ENCODE assay signal across 10 mouse cellular contexts in the genomic region with DNA sequence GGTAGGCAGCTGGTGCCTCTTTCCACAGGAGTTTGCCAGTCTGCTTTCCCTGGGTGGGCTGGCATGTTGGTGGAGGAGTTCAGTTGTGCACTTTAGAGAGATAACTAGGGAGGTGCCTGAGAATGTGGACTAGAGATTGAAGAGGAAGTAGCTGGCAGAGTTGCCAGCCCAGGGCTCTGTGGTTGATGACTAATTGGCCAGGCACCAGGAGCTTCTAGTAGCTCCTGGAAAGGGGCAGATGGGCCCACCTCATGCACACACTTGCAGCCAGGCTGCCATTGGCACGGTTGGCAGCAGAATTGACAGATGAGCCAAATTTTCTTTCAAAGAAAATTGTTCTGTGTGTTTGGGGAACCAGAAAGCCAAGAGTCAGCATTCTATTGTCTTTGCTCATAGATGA.
DNase-seq lines count a peak whose midpoint lies in the region; ATAC-seq and TF ChIP-seq lines count a peak whose summit lies in the region.
"Had no signal": no experiment of that assay in that cellular context is flagged by ENCODE, and none has a peak within 500 bp of the region (broad histone marks: within the 10 kb centered on the region; RNA-seq: fewer than 3 reads in every experiment).

No protein-coding gene starts in this region.

- H3K4me2 ChIP-seq in hindbrain, embryonic 16.5 days (ENCODE audit: low read length) = no peak overlapping the region
- H3K4me2 ChIP-seq in hindbrain, embryonic 12.5 days (replicated peaks) = no peak overlapping the region
- H3K4me2 ChIP-seq in liver, postnatal 0 days (ENCODE audit: low read depth, low read length) = no peak overlapping the region
- H3K4me2 ChIP-seq: heart, embryonic 15.5 days had no signal

- peak; percentile 83; the same call in 1 of the 2 replicates for ATAC-seq in hindbrain, embryonic 16.5 days
- no peak for ATAC-seq in hindbrain, embryonic 12.5 days (ENCODE audit: low FRiP score)
- ATAC-seq in liver, postnatal 0 days = peak; percentile 55

- no peaks in the 10 kb centered on the region for H3K36me3 ChIP-seq in hindbrain, embryonic 16.5 days (ENCODE audit: control insufficient read depth, insufficient read depth, low read length)
- no peaks in the 10 kb centered on the region for H3K36me3 ChIP-seq in hindbrain, embryonic 12.5 days
- H3K36me3 ChIP-seq in MEL (ENCODE audit: control insufficient read depth in 1 of 2, insufficient read depth in 2 of 2, low read length in 2 of 2) = peaks cover 0 to 26% of the 10 kb centered on the region in 2 experiments; a peak in 2 of 4 replicates
- H3K36me3 ChIP-seq in liver, postnatal 0 days (replicated peaks; ENCODE audit: insufficient read depth, low read length) = no peaks in the 10 kb centered on the region
- H3K36me3 ChIP-seq: heart, embryonic 15.5 days had no signal

- TF ChIP-seq POLR2A in MEL (IDR thresholded peaks at IDR 0.05; ENCODE audit: control insufficient read depth in 1 of 2, insufficient read depth in 1 of 2, low read depth in 1 of 2, low read length in 2 of 2, poor library complexity in 1 of 2) = no peak

- peak; percentile 88 to 95 for TF ChIP-seq EP300 in MEL (IDR thresholded peaks at IDR 0.05; ENCODE audit: low read depth in 1 of 2, low read length in 2 of 2)
- TF ChIP-seq EP300 in liver, postnatal 0 days (IDR thresholded peaks at IDR 0.05; ENCODE audit: low read depth) = no peak

- DNase-seq in MEL (ENCODE audit: low read depth, low spot score) = peak; percentile 87
- DNase-seq in cerebellum, adult 9-10 months = peak; percentile 60
- peak; percentile 20 for DNase-seq in liver, postnatal 0 days
- no peak for DNase-seq in gastrocnemius, postnatal 25 days
- DNase-seq in gastrocnemius, adult 18-20 months (ENCODE audit: low spot score) = no peak
- DNase-seq in kidney, postnatal 10 days = no peak

- no peaks in the 10 kb centered on the region; the same call in 1 of the 2 replicates for H3K27me3 ChIP-seq in hindbrain, embryonic 16.5 days (replicated peaks; ENCODE audit: control insufficient read depth, insufficient read depth, low read length)
- peaks cover 15% of the 10 kb centered on the region for H3K27me3 ChIP-seq in hindbrain, embryonic 12.5 days
- no peaks in the 10 kb centered on the region for H3K27me3 ChIP-seq in MEL (ENCODE audit: control insufficient read depth in 1 of 2, insufficient read depth in 2 of 2, low read length in 2 of 2)
- no peaks in the 10 kb centered on the region for H3K27me3 ChIP-seq in liver, postnatal 0 days (ENCODE audit: insufficient read depth, low read length)
- H3K27me3 ChIP-seq: heart, embryonic 15.5 days; megakaryocyte, embryonic 14.5 days had no signal

- H3K4me1 ChIP-seq in hindbrain, embryonic 16.5 days (ENCODE audit: control insufficient read depth, insufficient read depth, low read depth, low read length) = no peaks in the 10 kb centered on the region
- H3K4me1 ChIP-seq in hindbrain, embryonic 12.5 days = no peaks in the 10 kb centered on the region
- H3K4me1 ChIP-seq in MEL (ENCODE audit: control insufficient read depth in 1 of 2, insufficient read depth in 2 of 2, low read length in 2 of 2) = peaks cover 12 to 16% of the 10 kb centered on the region in 2 experiments
- no peaks in the 10 kb centered on the region for H3K4me1 ChIP-seq in liver, postnatal 0 days (ENCODE audit: insufficient read depth)

- H3K27ac ChIP-seq in hindbrain, embryonic 16.5 days (ENCODE audit: low read depth, low read length) = no peak overlapping the region
- H3K27ac ChIP-seq in hindbrain, embryonic 12.5 days = no peak overlapping the region
- H3K27ac ChIP-seq in MEL (ENCODE audit: control insufficient read depth, low read depth, low read length) = peak overlapping the region; percentile 24; the same call in 1 of the 2 replicates
- no peak overlapping the region for H3K27ac ChIP-seq in liver, postnatal 0 days (ENCODE audit: low read depth)
- H3K27ac ChIP-seq: heart, embryonic 15.5 days had no signal

- no peak overlapping the region for H3K9ac ChIP-seq in hindbrain, embryonic 16.5 days (ENCODE audit: low read depth, low read length)
- no peak overlapping the region for H3K9ac ChIP-seq in hindbrain, embryonic 12.5 days
- no peak overlapping the region for H3K9ac ChIP-seq in MEL (ENCODE audit: control insufficient read depth, low read depth, low read length, poor library complexity, severe bottlenecking)
- no peak overlapping the region for H3K9ac ChIP-seq in liver, postnatal 0 days (replicated peaks)
- H3K9ac ChIP-seq: heart, embryonic 15.5 days had no signal

- 40% methylated on average over 1 of the region's 1 CpGs for WGBS in hindbrain, embryonic 16.5 days
- WGBS in hindbrain, embryonic 12.5 days = 67% methylated on average over 1 of the region's 1 CpGs
- WGBS in liver, postnatal 0 days (ENCODE audit: insufficient replicate concordance) = 33% methylated on average over 1 of the region's 1 CpGs

- H3K79me2 ChIP-seq in MEL (ENCODE audit: control insufficient read depth, insufficient read depth, low read length, poor library complexity) = no peaks in the 10 kb centered on the region

- no peaks in the 10 kb centered on the region for H3K9me3 ChIP-seq in hindbrain, embryonic 16.5 days (ENCODE audit: control insufficient read depth, low read length)
- H3K9me3 ChIP-seq in hindbrain, embryonic 12.5 days (replicated peaks) = no peaks in the 10 kb centered on the region
- H3K9me3 ChIP-seq in MEL (replicated peaks; ENCODE audit: insufficient read depth, low read length) = no peaks in the 10 kb centered on the region
- no peaks in the 10 kb centered on the region for H3K9me3 ChIP-seq in liver, postnatal 0 days (ENCODE audit: low read length)
- H3K9me3 ChIP-seq: heart, embryonic 15.5 days; megakaryocyte, embryonic 14.5 days had no signal

- H3K4me3 ChIP-seq in hindbrain, embryonic 16.5 days (ENCODE audit: low read length) = no peak overlapping the region
- no peak overlapping the region for H3K4me3 ChIP-seq in hindbrain, embryonic 12.5 days
- H3K4me3 ChIP-seq in MEL (ENCODE audit: control insufficient read depth in 1 of 2, insufficient read depth in 1 of 2, low read depth in 2 of 2, low read length in 2 of 2) = no peak overlapping the region
- H3K4me3 ChIP-seq in liver, postnatal 0 days (ENCODE audit: low read depth, low read length) = no peak overlapping the region
- H3K4me3 ChIP-seq: heart, embryonic 15.5 days; megakaryocyte, embryonic 14.5 days had no signal

- TF ChIP-seq CTCF in MEL (IDR thresholded peaks at IDR 0.05 in 2 of 3, conservative IDR thresholded peaks at IDR 0.05 in 1 of 3; ENCODE audit: control insufficient read depth in 1 of 3, insufficient read depth in 1 of 3, low read depth in 2 of 3, low read length in 3 of 3, poor library complexity in 1 of 3, severe bottlenecking in 1 of 3) = no peak
- TF ChIP-seq CTCF in liver, postnatal 0 days (IDR thresholded peaks at IDR 0.05; ENCODE audit: low read depth) = no peak

- no peak for TF ChIP-seq RAD21 in MEL (IDR thresholded peaks at IDR 0.05; ENCODE audit: low read depth, low read length)

TF ChIP-seq in MEL, 35 proteins besides CTCF, POLR2A, EP300 and RAD21 (continues in another document):
- TF ChIP-seq UBTF (IDR thresholded peaks at IDR 0.05; ENCODE audit: borderline replicate concordance, insufficient read depth, low read depth, low read length) (no peak), ZNF384 (IDR thresholded peaks at IDR 0.05; ENCODE audit: low read depth, low read length) (no peak), CHD2 (IDR thresholded peaks at IDR 0.05; ENCODE audit: low read length) (no peak), MAZ (IDR thresholded peaks at IDR 0.05; ENCODE audit: low read depth, low read length) (no peak), SMC3 (IDR thresholded peaks at IDR 0.05; ENCODE audit: low read depth, low read length) (peak; percentile 2; the same call in 1 of the 2 replicates), MYC (IDR thresholded peaks at IDR 0.05; ENCODE audit: low read depth, low read length) (0 out of 2 replicates have a peak, but pooled peaks have one; percentile 31), GATA1 (IDR thresholded peaks at IDR 0.05; ENCODE audit: low read depth, low read length) (peak; percentile 66), CHD1 (IDR thresholded peaks at IDR 0.05; ENCODE audit: low read depth, low read length) (no peak), KAT2A (conservative IDR thresholded peaks at IDR 0.05; ENCODE audit: low read depth, low read length) (no peak), HCFC1 (IDR thresholded peaks at IDR 0.05; ENCODE audit: low read depth, low read length) (no peak), TBP (IDR thresholded peaks at IDR 0.05; ENCODE audit: low read depth, low read length) (0 out of 2 replicates have a peak, but pooled peaks have one; percentile 10), ELF1 (IDR thresholded peaks at IDR 0.05; ENCODE audit: low read depth, low read length) (no peak), E2F4 (IDR thresholded peaks at IDR 0.05; ENCODE audit: borderline replicate concordance, low read depth, low read length) (no peak), ZMIZ1 (IDR thresholded peaks at IDR 0.05; ENCODE audit: low read depth, low read length) (no peak), RCOR1 (IDR thresholded peaks at IDR 0.05; ENCODE audit: low read depth, low read length) (peak; percentile 83), POLR2AphosphoS2 (IDR thresholded peaks at IDR 0.05; ENCODE audit: low read length) (no peak), MXI1 (IDR thresholded peaks at IDR 0.05; ENCODE audit: low read depth, low read length) (no peak), ETS1 (IDR thresholded peaks at IDR 0.05; ENCODE audit: low read depth, low read length) (peak; percentile 77), NRF1 (IDR thresholded peaks at IDR 0.05; ENCODE audit: insufficient read depth, low read depth, low read length, poor library complexity, severe bottlenecking) (no peak), MEF2A (IDR thresholded peaks at IDR 0.05; ENCODE audit: extremely low read depth, insufficient replicate concordance, low read depth, low read length, poor library complexity, severe bottlenecking) (no peak), BHLHE40 (IDR thresholded peaks at IDR 0.05; ENCODE audit: borderline replicate concordance, low read depth, low read length) (no peak), JUND (IDR thresholded peaks at IDR 0.05; ENCODE audit: low read depth, low read length) (0 out of 2 replicates have a peak, but pooled peaks have one; percentile 63), USF2 (IDR thresholded peaks at IDR 0.05; ENCODE audit: borderline replicate concordance in 1 of 2, insufficient read depth in 1 of 2, low read depth in 1 of 2, low read length in 2 of 2) (no peak), MAFK (IDR thresholded peaks at IDR 0.05; ENCODE audit: borderline replicate concordance, low read depth, low read length) (no peak), ZC3H11A (IDR thresholded peaks at IDR 0.05; ENCODE audit: low read depth, low read length) (no peak), MAX (IDR thresholded peaks at IDR 0.05; ENCODE audit: low read length) (0 out of 2 replicates have a peak, but pooled peaks have one; percentile 21), MYB (IDR thresholded peaks at IDR 0.05; ENCODE audit: low read depth, low read length) (0 out of 2 replicates have a peak, but pooled peaks have one; percentile 38), SIN3A (IDR thresholded peaks at IDR 0.05; ENCODE audit: low read length) (no peak)

Comparison
In these comparisons a context has a peak if more than half of its experiments do, and no peak if none do; other contexts are left out.
1. DNase-seq: peak in MEL (single experiment), cerebellum, adult 9-10 months (single experiment) and liver, postnatal 0 days (single experiment); none in gastrocnemius, postnatal 25 days (single experiment), gastrocnemius, adult 18-20 months (single experiment) and kidney, postnatal 10 days (single experiment).